Comparison of ENCODE assay signal across 12 mouse cellular contexts in the genomic region with DNA sequence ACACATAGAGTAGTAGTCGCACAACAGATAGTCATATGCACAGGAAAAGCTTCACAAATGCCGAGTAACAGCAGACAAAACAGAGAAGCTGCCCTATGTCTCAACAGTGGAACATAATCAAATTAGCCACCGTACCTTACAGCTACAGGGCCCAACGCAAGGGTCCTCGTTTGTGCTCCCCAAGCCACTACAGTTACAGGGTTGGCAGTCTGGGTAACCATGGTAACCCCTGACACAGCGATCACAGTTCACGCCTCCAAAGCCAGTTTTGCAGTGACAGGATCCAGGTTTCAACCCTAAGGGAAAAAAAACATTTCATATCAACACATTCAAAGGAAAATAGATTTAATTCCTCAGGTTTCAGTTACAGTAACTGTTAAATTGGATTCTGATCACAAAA.
A peak's percentile ranks its signal among the peaks of the same experiment; 100 is the strongest.
DNase-seq lines count a peak whose midpoint lies in the region; ATAC-seq and TF ChIP-seq lines count a peak whose summit lies in the region.
"Had no signal": no experiment of that assay in that cellular context is flagged by ENCODE, and none has a peak within 500 bp of the region (broad histone marks: within the 10 kb centered on the region; RNA-seq: fewer than 3 reads in every experiment).

No protein-coding gene starts in this region.

- peak; percentile 14 for DNase-seq in neural tube, embryonic 10.5 days (ENCODE audit: extremely low spot score, low spot score)
- DNase-seq in layer of hippocampus, adult 2 months (ENCODE audit: low spot score in 2 of 2) = no peak
- DNase-seq in layer of hippocampus, postnatal 36 days = no peak
- no peak for DNase-seq in adrenal gland, adult 2 months
- DNase-seq: cerebellum, adult 11-12 months; right cerebral cortex, adult 18-20 months had no signal

- H3K4me2 ChIP-seq in neural tube, embryonic 15.5 days = no peak overlapping the region
- no peak overlapping the region for H3K4me2 ChIP-seq in forebrain, embryonic 13.5 days
- no peak overlapping the region for H3K4me2 ChIP-seq in midbrain, embryonic 12.5 days (replicated peaks)
- H3K4me2 ChIP-seq: embryonic facial prominence, embryonic 13.5 days; kidney, embryonic 15.5 days; lung, embryonic 15.5 days had no signal

- no peaks in the 10 kb centered on the region for H3K9me3 ChIP-seq in neural tube, embryonic 15.5 days (replicated peaks)
- H3K9me3 ChIP-seq in forebrain, embryonic 13.5 days (replicated peaks) = no peaks in the 10 kb centered on the region
- H3K9me3 ChIP-seq in midbrain, embryonic 12.5 days = no peaks in the 10 kb centered on the region
- H3K9me3 ChIP-seq: embryonic facial prominence, embryonic 13.5 days; kidney, embryonic 15.5 days; lung, embryonic 15.5 days had no signal

- H3K36me3 ChIP-seq in neural tube, embryonic 15.5 days = no peaks in the 10 kb centered on the region
- H3K36me3 ChIP-seq in forebrain, embryonic 13.5 days (ENCODE audit: poor library complexity, severe bottlenecking) = no peaks in the 10 kb centered on the region
- no peaks in the 10 kb centered on the region for H3K36me3 ChIP-seq in midbrain, embryonic 12.5 days
- H3K36me3 ChIP-seq: kidney, embryonic 15.5 days; lung, embryonic 15.5 days had no signal

- no peak for ATAC-seq in neural tube, embryonic 15.5 days (ENCODE audit: low FRiP score)
- peak; percentile 77; the same call in 1 of the 2 replicates for ATAC-seq in forebrain, embryonic 13.5 days
- ATAC-seq in midbrain, embryonic 12.5 days (ENCODE audit: low FRiP score, low read depth) = peak; percentile 89

- H3K4me3 ChIP-seq in neural tube, embryonic 15.5 days (replicated peaks) = no peak overlapping the region
- no peak overlapping the region for H3K4me3 ChIP-seq in forebrain, embryonic 13.5 days
- H3K4me3 ChIP-seq in midbrain, embryonic 12.5 days = no peak overlapping the region
- H3K4me3 ChIP-seq in layer of hippocampus, adult 2 months = no peak overlapping the region
- H3K4me3 ChIP-seq: embryonic facial prominence, embryonic 13.5 days; kidney, embryonic 15.5 days; lung, embryonic 15.5 days had no signal

- H3K27ac ChIP-seq in neural tube, embryonic 15.5 days (replicated peaks) = no peak overlapping the region
- no peak overlapping the region for H3K27ac ChIP-seq in forebrain, embryonic 13.5 days
- no peak overlapping the region for H3K27ac ChIP-seq in midbrain, embryonic 12.5 days (replicated peaks)
- no peak overlapping the region for H3K27ac ChIP-seq in layer of hippocampus, adult 2 months
- H3K27ac ChIP-seq: embryonic facial prominence, embryonic 13.5 days; kidney, embryonic 15.5 days; lung, embryonic 15.5 days had no signal

- 37% methylated on average over 7 of the region's 7 CpGs for WGBS in neural tube, embryonic 15.5 days
- 43% methylated on average over 7 of the region's 7 CpGs for WGBS in forebrain, embryonic 13.5 days
- WGBS in midbrain, embryonic 12.5 days = 42% methylated on average over 7 of the region's 7 CpGs

- no peaks in the 10 kb centered on the region for H3K27me3 ChIP-seq in neural tube, embryonic 15.5 days (replicated peaks)
- H3K27me3 ChIP-seq in forebrain, embryonic 13.5 days = no peaks in the 10 kb centered on the region
- H3K27me3 ChIP-seq in midbrain, embryonic 12.5 days = no peaks in the 10 kb centered on the region
- H3K27me3 ChIP-seq: embryonic facial prominence, embryonic 13.5 days; kidney, embryonic 15.5 days; lung, embryonic 15.5 days had no signal

- H3K4me1 ChIP-seq in neural tube, embryonic 15.5 days = 0 out of 2 replicates have a peak, but pooled peaks cover 2% of the 10 kb centered on the region
- no peaks in the 10 kb centered on the region for H3K4me1 ChIP-seq in forebrain, embryonic 13.5 days
- no peaks in the 10 kb centered on the region for H3K4me1 ChIP-seq in midbrain, embryonic 12.5 days
- H3K4me1 ChIP-seq: embryonic facial prominence, embryonic 13.5 days; kidney, embryonic 15.5 days; lung, embryonic 15.5 days had no signal

- H3K9ac ChIP-seq in neural tube, embryonic 15.5 days (replicated peaks) = no peak overlapping the region
- H3K9ac ChIP-seq in forebrain, embryonic 13.5 days = no peak overlapping the region
- no peak overlapping the region for H3K9ac ChIP-seq in midbrain, embryonic 12.5 days (replicated peaks)
- H3K9ac ChIP-seq: embryonic facial prominence, embryonic 13.5 days; kidney, embryonic 15.5 days; lung, embryonic 15.5 days had no signal

- TF ChIP-seq CTCF in layer of hippocampus, adult 2 months (conservative IDR thresholded peaks at IDR 0.05) = no peak
